Mouse (Mus musculus): ENCODE measurements around the gene Spata25. TPM values are rescaled to one million over a fixed set of nuclear protein-coding genes. Genes with fewer than 3 reads are reported as not detected.
A peak's percentile ranks its signal among the peaks of the same experiment; 100 is the strongest.
"Not testable (repeated sequence)": the region's sequence is repeated elsewhere in the genome, so short reads cannot be mapped to it uniquely, and the experiment has no call there.

Spata25 gene
- polyA plus RNA-seq, 1 experiment from 2014 or later: not detected

DNA sequence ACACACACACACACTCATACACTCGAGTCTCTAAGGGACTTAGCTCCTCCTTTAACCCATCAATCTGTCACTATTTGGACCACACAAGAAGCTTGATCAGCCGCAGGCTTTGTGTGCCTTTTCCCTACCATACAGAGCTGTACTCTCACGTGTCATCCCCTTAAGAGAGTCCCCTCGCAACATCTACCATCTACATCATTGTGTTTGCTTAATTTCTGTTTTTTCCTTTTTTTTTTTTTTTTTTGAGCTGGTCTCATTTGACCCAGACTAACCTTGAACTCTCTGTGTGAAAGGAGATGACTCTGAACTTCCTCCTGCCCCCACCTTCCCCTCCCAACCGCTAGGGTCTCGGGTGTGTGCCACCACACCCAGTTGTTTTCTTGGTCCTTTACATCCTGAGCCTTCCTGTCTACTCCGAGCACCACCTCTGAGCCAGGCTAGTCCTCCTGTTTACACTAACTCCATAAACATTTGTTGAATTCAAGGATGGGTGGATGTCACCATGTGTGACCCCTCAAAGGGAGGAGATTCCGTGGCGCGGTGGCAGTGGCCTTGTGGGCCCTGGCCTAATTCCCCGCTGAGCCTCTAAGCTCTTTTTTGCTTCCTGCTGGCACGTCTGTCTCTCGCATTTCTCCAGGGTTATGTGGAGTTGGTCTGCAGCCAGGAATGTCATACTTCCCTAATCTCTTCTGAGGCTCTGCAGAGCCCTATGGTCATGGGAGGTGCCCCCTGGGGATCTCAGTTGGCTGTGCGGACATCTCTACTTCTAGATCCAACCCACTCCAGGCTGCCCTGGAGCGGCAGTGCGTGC lies 38.6 kb upstream of the Spata25 start:
- 51% methylated on average over 16 of the region's 16 CpGs for WGBS
- H3K4me2 ChIP-seq: no peak overlapping the region
- no peaks in the 10 kb centered on the region for H3K9me3 ChIP-seq (ENCODE audit: control insufficient read depth, low read length)
- no peak for DNase-seq (ENCODE audit: low spot score)
- H3K9ac ChIP-seq (ENCODE audit: low read depth, low read length): no peak overlapping the region
- no peak overlapping the region for H3K4me3 ChIP-seq (ENCODE audit: low read depth, low read length)
- H3K27me3 ChIP-seq (replicated peaks; ENCODE audit: control insufficient read depth, insufficient read depth, low read length): no peaks in the 10 kb centered on the region
- no peaks in the 10 kb centered on the region for H3K36me3 ChIP-seq (ENCODE audit: control insufficient read depth, insufficient read depth, low read length)
- peaks cover 2% of the 10 kb centered on the region; the same call in 1 of the 2 replicates for H3K4me1 ChIP-seq (replicated peaks; ENCODE audit: control insufficient read depth, insufficient read depth, low read length)
- ATAC-seq (replicated peaks; ENCODE audit: low FRiP score): no peak
- peak overlapping the region; percentile 10; the same call in 1 of the 2 replicates for H3K27ac ChIP-seq (ENCODE audit: low read depth, low read length)

GRCm38 (mm10) chr2:164864593-164864992 lies 36.3 kb upstream of the Spata25 start:
- Histone ChIP-seq H3K4me3 (ENCODE audit: low read depth, low read length) (no peak overlapping the region), H3K9me3 (ENCODE audit: control insufficient read depth, low read length) (no peaks in the 10 kb centered on the region), H3K4me1 (replicated peaks; ENCODE audit: control insufficient read depth, insufficient read depth, low read length) (peaks cover 7% of the 10 kb centered on the region), H3K36me3 (ENCODE audit: control insufficient read depth, insufficient read depth, low read length) (no peaks in the 10 kb centered on the region), H3K9ac (ENCODE audit: low read depth, low read length) (no peak overlapping the region), H3K27ac (ENCODE audit: low read depth, low read length) (no peak overlapping the region), H3K27me3 (replicated peaks; ENCODE audit: control insufficient read depth, insufficient read depth, low read length) (no peaks in the 10 kb centered on the region), H3K4me2 (no peak overlapping the region)
- DNase-seq (ENCODE audit: low spot score) (no peak), ATAC-seq (replicated peaks; ENCODE audit: low FRiP score) (no peak)
- WGBS: 41% methylated on average over 4 of the region's 4 CpGs

GRCm38 (mm10) chr2:164863411-164863810 lies 35.1 kb upstream of the Spata25 start:
- H3K27ac ChIP-seq (ENCODE audit: low read depth, low read length); H3K36me3 ChIP-seq (ENCODE audit: control insufficient read depth, insufficient read depth, low read length); H3K4me3 ChIP-seq (ENCODE audit: low read depth, low read length); DNase-seq (ENCODE audit: low spot score); ATAC-seq (replicated peaks; ENCODE audit: low FRiP score); H3K27me3 ChIP-seq (replicated peaks; ENCODE audit: control insufficient read depth, insufficient read depth, low read length); H3K4me2 ChIP-seq; H3K9me3 ChIP-seq (ENCODE audit: control insufficient read depth, low read length); H3K9ac ChIP-seq (ENCODE audit: low read depth, low read length): not testable (repeated sequence)
- H3K4me1 ChIP-seq (replicated peaks; ENCODE audit: control insufficient read depth, insufficient read depth, low read length): peaks cover 13% of the 10 kb centered on the region
- 85% methylated on average over 9 of the region's 9 CpGs for WGBS

- Histone ChIP-seq H3K4me2 (no peak overlapping the region), H3K4me3 (ENCODE audit: low read depth, low read length) (no peak overlapping the region), H3K4me1 (replicated peaks; ENCODE audit: control insufficient read depth, insufficient read depth, low read length) (peaks cover 13% of the 10 kb centered on the region), H3K36me3 (ENCODE audit: control insufficient read depth, insufficient read depth, low read length) (no peaks in the 10 kb centered on the region), H3K27ac (ENCODE audit: low read depth, low read length) (no peak overlapping the region), H3K9ac (ENCODE audit: low read depth, low read length) (no peak overlapping the region), H3K27me3 (replicated peaks; ENCODE audit: control insufficient read depth, insufficient read depth, low read length) (peaks cover 11% of the 10 kb centered on the region), H3K9me3 (ENCODE audit: control insufficient read depth, low read length) (no peaks in the 10 kb centered on the region)
- ATAC-seq (replicated peaks; ENCODE audit: low FRiP score) (no peak), DNase-seq (ENCODE audit: low spot score) (no peak)
- 54% methylated on average over 9 of the region's 9 CpGs for WGBS
Measured at GRCm38 (mm10) chr2:164862179-164862861, 34.0 kb upstream of the Spata25 start.

- Histone ChIP-seq H3K27ac (ENCODE audit: low read depth, low read length) (no peak overlapping the region), H3K36me3 (ENCODE audit: control insufficient read depth, insufficient read depth, low read length) (no peaks in the 10 kb centered on the region), H3K27me3 (replicated peaks; ENCODE audit: control insufficient read depth, insufficient read depth, low read length) (peaks cover 24% of the 10 kb centered on the region), H3K4me2 (no peak overlapping the region), H3K4me1 (replicated peaks; ENCODE audit: control insufficient read depth, insufficient read depth, low read length) (peaks cover 17% of the 10 kb centered on the region), H3K9me3 (ENCODE audit: control insufficient read depth, low read length) (no peaks in the 10 kb centered on the region), H3K9ac (ENCODE audit: low read depth, low read length) (no peak overlapping the region), H3K4me3 (ENCODE audit: low read depth, low read length) (no peak overlapping the region)
- 72% methylated on average over 4 of the region's 4 CpGs for WGBS
- DNase-seq (ENCODE audit: low spot score) (no peak), ATAC-seq (replicated peaks; ENCODE audit: low FRiP score) (no peak)
Measured at GRCm38 (mm10) chr2:164861094-164861493, 32.8 kb upstream of the Spata25 start.

- peak overlapping the region; percentile 34 for H3K27ac ChIP-seq (ENCODE audit: low read depth, low read length)
- peaks cover 17% of the 10 kb centered on the region for H3K4me1 ChIP-seq (replicated peaks; ENCODE audit: control insufficient read depth, insufficient read depth, low read length)
- H3K9ac ChIP-seq (ENCODE audit: low read depth, low read length): no peak overlapping the region
- H3K27me3 ChIP-seq (replicated peaks; ENCODE audit: control insufficient read depth, insufficient read depth, low read length): peaks cover 36% of the 10 kb centered on the region
- DNase-seq (ENCODE audit: low spot score) (no peak), ATAC-seq (replicated peaks; ENCODE audit: low FRiP score) (peak; percentile 35; the same call in 1 of the 2 replicates)
- H3K9me3 ChIP-seq (ENCODE audit: control insufficient read depth, low read length): no peaks in the 10 kb centered on the region
- 44% methylated on average over 9 of the region's 9 CpGs for WGBS
- peak overlapping the region; percentile 6; the same call in 1 of the 2 replicates for H3K4me2 ChIP-seq
- no peaks in the 10 kb centered on the region for H3K36me3 ChIP-seq (ENCODE audit: control insufficient read depth, insufficient read depth, low read length)
- 0 out of 2 replicates have a peak overlapping the region, but pooled peaks have one; percentile 4 for H3K4me3 ChIP-seq (ENCODE audit: low read depth, low read length)
Measured at GRCm38 (mm10) chr2:164859640-164860432, 31.5 kb upstream of the Spata25 start.

- Histone ChIP-seq H3K9me3 (ENCODE audit: control insufficient read depth, low read length) (no peaks in the 10 kb centered on the region), H3K27me3 (replicated peaks; ENCODE audit: control insufficient read depth, insufficient read depth, low read length) (peaks cover 41% of the 10 kb centered on the region), H3K36me3 (ENCODE audit: control insufficient read depth, insufficient read depth, low read length) (no peaks in the 10 kb centered on the region), H3K9ac (ENCODE audit: low read depth, low read length) (no peak overlapping the region), H3K4me2 (peak overlapping the region; percentile 6; the same call in 1 of the 2 replicates), H3K4me3 (ENCODE audit: low read depth, low read length) (no peak overlapping the region), H3K27ac (ENCODE audit: low read depth, low read length) (peak overlapping the region; percentile 34; the same call in 1 of the 2 replicates), H3K4me1 (replicated peaks; ENCODE audit: control insufficient read depth, insufficient read depth, low read length) (peaks cover 17% of the 10 kb centered on the region)
- ATAC-seq (replicated peaks; ENCODE audit: low FRiP score): 0 out of 2 replicates have a peak, but pooled peaks have one; percentile 11
- DNase-seq (ENCODE audit: low spot score): no peak
- 40% methylated on average over 2 of the region's 2 CpGs for whole genome bisulfite sequencing
Measured at GRCm38 (mm10) chr2:164859155-164859554, 30.8 kb upstream of the Spata25 start.

GRCm38 (mm10) chr2:164857842-164858553 lies 29.7 kb upstream of the Spata25 start:
- H3K9ac ChIP-seq (ENCODE audit: low read depth, low read length): no peak overlapping the region
- H3K9me3 ChIP-seq (ENCODE audit: control insufficient read depth, low read length): no peaks in the 10 kb centered on the region

More at GRCm38 (mm10) chr2:164857842-164858553, 29.7 kb upstream of the Spata25 start:
- Histone ChIP-seq H3K4me3 (ENCODE audit: low read depth, low read length) (peak overlapping the region; percentile 52), H3K4me2 (peak overlapping the region; percentile 80), H3K27ac (ENCODE audit: low read depth, low read length) (no peak overlapping the region), H3K27me3 (replicated peaks; ENCODE audit: control insufficient read depth, insufficient read depth, low read length) (peaks cover 46% of the 10 kb centered on the region), H3K4me1 (replicated peaks; ENCODE audit: control insufficient read depth, insufficient read depth, low read length) (peaks cover 17% of the 10 kb centered on the region), H3K36me3 (ENCODE audit: control insufficient read depth, insufficient read depth, low read length) (no peaks in the 10 kb centered on the region)
- no peak for ATAC-seq (replicated peaks; ENCODE audit: low FRiP score)
- 6% methylated on average over 19 of the region's 19 CpGs for WGBS
- no peak for DNase-seq (ENCODE audit: low spot score)

All from liver, embryonic 11.5 days (tissue).